Mouse (Mus musculus) embryonic facial prominence, embryonic 11.5 days (tissue): ENCODE results near the gene Zfpm1. TPM values are rescaled to one million over a fixed set of nuclear protein-coding genes. Genes with fewer than 3 reads are reported as not detected.

Experiments
- ATAC-seq: fragments of 200-750 bp; cut with Nextera tagmentation; replicated peaks from 2 replicates; pipeline ENCODE4 v1.8.0; 2017; ENCODE audit warnings: low read depth; ENCODE audit not compliant: insufficient number of reproducible peaks, low FRiP score, low TSS enrichment
- DNase-seq: peaks from one replicate; pipeline ENCODE4 v3.0.0-alpha.2; 2015; ENCODE audit warnings: low spot score
- H3K27ac ChIP-seq: fragments of 300-500 bp; sonication (generic); replicated peaks from 2 replicates; pipeline ENCODE4 v1.5.1; 2014; ENCODE audit warnings: mild to moderate bottlenecking, low read depth, low read length, control low read depth
- H3K27me3 ChIP-seq: fragments of 300-500 bp; sonication (generic); 2 replicates; pipeline ENCODE4 v1.6.1; 2014; ENCODE audit warnings: mild to moderate bottlenecking, low read length, moderate library complexity, mixed read lengths; ENCODE audit not compliant: control insufficient read depth, insufficient read depth
- H3K36me3 ChIP-seq: fragments of 300-500 bp; sonication (generic); replicated peaks from 2 replicates; pipeline ENCODE4 v1.6.1; 2014; ENCODE audit warnings: low read depth, mild to moderate bottlenecking, low read length, moderate library complexity, mixed read lengths; ENCODE audit not compliant: control insufficient read depth, insufficient read depth
- H3K4me1 ChIP-seq: fragments of 300-500 bp; sonication (generic); 2 replicates; pipeline ENCODE4 v1.6.1; 2014; ENCODE audit warnings: low read length, mixed read lengths; ENCODE audit not compliant: control insufficient read depth, insufficient read depth
- H3K4me2 ChIP-seq: fragments of 300-500 bp; sonication (generic); 2 replicates; pipeline ENCODE4 v1.6.1; 2014; ENCODE audit warnings: low read depth, mild to moderate bottlenecking, control low read depth, low read length, moderate library complexity
- H3K4me3 ChIP-seq: fragments of 300-500 bp; sonication (generic); 2 replicates; pipeline ENCODE4 v1.5.1; 2014; ENCODE audit warnings: low read depth, low read length, control low read depth
- H3K9ac ChIP-seq: fragments of 300-500 bp; sonication (generic); replicated peaks from 2 replicates; pipeline ENCODE4 v1.6.1; 2014; ENCODE audit warnings: mild to moderate bottlenecking, control low read depth, low read length
- H3K9me3 ChIP-seq: fragments of 300-500 bp; sonication (generic); replicated peaks from 2 replicates; pipeline ENCODE4 v1.6.1; 2016; ENCODE audit warnings: mild to moderate bottlenecking, low read length, inconsistent platforms, mixed read lengths; ENCODE audit not compliant: control insufficient read depth
- WGBS: fragments of 180-500 bp; shearing (Covaris S2); extraction: QIAGEN DNeasy Blood & Tissue Kit; methylation state at CpG from one replicate; pipeline ENCODE4 v1.1.7; 2014; 5-methylcytosine and 5-hydroxymethylcytosine counted together
- polyA plus RNA-seq: library from polyadenylated mRNA; unstranded; fragments of >200 nt; fragmentation: Nextera tagmentation; extraction: Ambion mirVana; gene quantifications from 2 replicates; pipeline ENCODE4 v1.2.1, GENCODE M21; 2014

Gene Zfpm1
- polyA plus RNA-seq, 1 experiment from 2014 or later, result 1.5 TPM

- Histone ChIP-seq H3K4me3 (no peak overlapping the region), H3K4me1 (no peaks in the 10 kb centered on the region), H3K27me3 (no peaks in the 10 kb centered on the region), H3K9me3 (no peaks in the 10 kb centered on the region), H3K4me2 (no peak overlapping the region), H3K36me3 (no peaks in the 10 kb centered on the region), H3K27ac (no peak overlapping the region), H3K9ac (no peak overlapping the region)
- DNase-seq, result no peak
- no peak; the same call in 1 of the 2 replicates for ATAC-seq
- WGBS, result 18% methylated on average over 3 of the region's 3 CpGs
These were observed 22.1 kb downstream of the Zfpm1 start for GRCm38 (mm10) chr8:122304058-122304457.

- Histone ChIP-seq H3K36me3 (no peaks in the 10 kb centered on the region), H3K27ac (no peak overlapping the region)
- WGBS, result 86% methylated on average over 26 of the region's 26 CpGs
These were observed 24.9 kb downstream of the Zfpm1 start for GRCm38 (mm10) chr8:122306660-122307399.

GRCm38 (mm10) chr8:122307836-122308235, 25.9 kb downstream of the Zfpm1 start:
- no peak for ATAC-seq
- no peak overlapping the region for H3K4me2 ChIP-seq
- H3K4me3 ChIP-seq, result no peak overlapping the region
- DNase-seq, result no peak
- H3K9me3 ChIP-seq, result no peaks in the 10 kb centered on the region
- H3K36me3 ChIP-seq, result no peaks in the 10 kb centered on the region
- H3K27ac ChIP-seq, result no peak overlapping the region
- 84% methylated on average over 8 of the region's 8 CpGs for WGBS
- no peaks in the 10 kb centered on the region for H3K27me3 ChIP-seq
- H3K9ac ChIP-seq, result no peak overlapping the region
- H3K4me1 ChIP-seq, result no peaks in the 10 kb centered on the region

More at GRCm38 (mm10) chr8:122306660-122307399, 24.9 kb downstream of the Zfpm1 start:
- Histone ChIP-seq H3K9me3 (no peaks in the 10 kb centered on the region), H3K9ac (no peak overlapping the region), H3K4me2 (no peak overlapping the region), H3K4me1 (no peaks in the 10 kb centered on the region), H3K4me3 (no peak overlapping the region), H3K27me3 (no peaks in the 10 kb centered on the region)
- no peak for DNase-seq
- ATAC-seq, result no peak

- no peaks in the 10 kb centered on the region for H3K9me3 ChIP-seq
- no peaks in the 10 kb centered on the region for H3K36me3 ChIP-seq
- H3K27me3 ChIP-seq, result no peaks in the 10 kb centered on the region
- H3K9ac ChIP-seq, result no peak overlapping the region
- H3K4me2 ChIP-seq, result no peak overlapping the region
- 90% methylated on average over 12 of the region's 12 CpGs for WGBS
- H3K4me1 ChIP-seq, result no peaks in the 10 kb centered on the region
- no peak for ATAC-seq
- H3K4me3 ChIP-seq, result no peak overlapping the region
- H3K27ac ChIP-seq, result no peak overlapping the region
- no peak for DNase-seq
These were observed 27.3 kb downstream of the Zfpm1 start for GRCm38 (mm10) chr8:122309272-122309671.

GRCm38 (mm10) chr8:122311115-122311514, 29.2 kb downstream of the Zfpm1 start:
- no peak overlapping the region for H3K9ac ChIP-seq
- no peaks in the 10 kb centered on the region for H3K27me3 ChIP-seq
- no peaks in the 10 kb centered on the region for H3K9me3 ChIP-seq
- H3K36me3 ChIP-seq, result no peaks in the 10 kb centered on the region
- ATAC-seq, result no peak
- 81% methylated on average over 2 of the region's 2 CpGs for WGBS
- no peak overlapping the region for H3K27ac ChIP-seq
- no peak overlapping the region for H3K4me2 ChIP-seq
- no peak for DNase-seq
- no peaks in the 10 kb centered on the region for H3K4me1 ChIP-seq
- H3K4me3 ChIP-seq, result no peak overlapping the region

GRCm38 (mm10) chr8:122312553-122312952, 30.6 kb downstream of the Zfpm1 start:
- Histone ChIP-seq H3K9me3 (no peaks in the 10 kb centered on the region), H3K4me3 (no peak overlapping the region), H3K36me3 (no peaks in the 10 kb centered on the region), H3K27ac (no peak overlapping the region), H3K27me3 (no peaks in the 10 kb centered on the region), H3K4me1 (no peaks in the 10 kb centered on the region), H3K9ac (no peak overlapping the region), H3K4me2 (no peak overlapping the region)
- no peak for ATAC-seq
- no peak for DNase-seq
- 71% methylated on average over 2 of the region's 2 CpGs for WGBS

GRCm38 (mm10) chr8:122313310-122313709, 31.4 kb downstream of the Zfpm1 start:
- Histone ChIP-seq H3K36me3 (no peaks in the 10 kb centered on the region), H3K4me1 (no peaks in the 10 kb centered on the region; the same call in 1 of the 2 replicates), H3K4me2 (no peak overlapping the region), H3K9ac (no peak overlapping the region), H3K27me3 (no peaks in the 10 kb centered on the region), H3K4me3 (no peak overlapping the region), H3K27ac (no peak overlapping the region), H3K9me3 (no peaks in the 10 kb centered on the region)
- ATAC-seq (no peak), DNase-seq (no peak)
- 69% methylated on average over 12 of the region's 12 CpGs for WGBS

GRCm38 (mm10) chr8:122314899-122315496, 33.1 kb downstream of the Zfpm1 start:
- Histone ChIP-seq H3K9me3 (no peaks in the 10 kb centered on the region), H3K4me1 (no peaks in the 10 kb centered on the region; the same call in 1 of the 2 replicates), H3K4me2 (no peak overlapping the region), H3K4me3 (no peak overlapping the region), H3K27me3 (no peaks in the 10 kb centered on the region), H3K36me3 (no peaks in the 10 kb centered on the region), H3K27ac (no peak overlapping the region), H3K9ac (no peak overlapping the region)
- DNase-seq, result no peak
- ATAC-seq, result no peak
- 40% methylated on average over 13 of the region's 13 CpGs for WGBS
